Mouse (Mus musculus): ENCODE data around the gene Golph3l. TPM values are rescaled to one million over a fixed set of nuclear protein-coding genes. Genes with fewer than 3 reads are reported as not detected.

The Golph3l gene
- polyA plus RNA-seq, 1 experiment: 4.5 TPM

DNA sequence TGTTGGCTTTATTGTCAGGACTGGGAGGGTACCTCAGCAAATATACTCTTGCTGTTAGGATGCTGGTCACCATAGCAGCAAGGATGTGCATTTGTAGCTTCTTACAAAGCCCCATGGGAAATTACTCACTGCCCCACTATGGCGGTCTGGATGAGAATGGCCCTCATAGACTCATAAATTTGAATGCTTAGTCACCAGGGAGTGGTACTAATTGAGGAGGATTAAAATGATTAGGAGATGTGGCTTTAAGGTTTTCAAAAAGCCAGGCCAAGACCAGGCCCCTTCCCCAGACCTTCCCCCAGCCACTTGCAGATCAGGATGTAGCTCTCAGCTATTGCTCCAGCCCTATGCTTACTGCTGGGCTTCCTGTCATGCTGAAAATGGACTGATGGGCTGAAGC is 38.6 kb upstream of the Golph3l start:
- TF ChIP-seq USF1 (IDR thresholded peaks at IDR 0.05; ENCODE audit: low read depth): no peak
- TF ChIP-seq MYOG (IDR thresholded peaks at IDR 0.05; ENCODE audit: control insufficient read depth, extremely low read depth, insufficient read length): no peak
- no peak for TF ChIP-seq MYOD1 (IDR thresholded peaks at IDR 0.05; ENCODE audit: control insufficient read depth, insufficient read length, low read depth)
- TF ChIP-seq FOSL1 (IDR thresholded peaks at IDR 0.05; ENCODE audit: insufficient read depth, low read length, poor library complexity, severe bottlenecking): no peak
- no peak overlapping the region for H3K4me3 ChIP-seq (ENCODE audit: insufficient read depth, poor library complexity, severe bottlenecking)
- no peaks in the 10 kb centered on the region for H3K27me3 ChIP-seq (ENCODE audit: control insufficient read depth, insufficient read depth, insufficient read length)
- no peaks in the 10 kb centered on the region for H3K79me3 ChIP-seq (ENCODE audit: low read depth)
- H3K79me2 ChIP-seq (ENCODE audit: control insufficient read depth, insufficient read depth): no peaks in the 10 kb centered on the region
- no peaks in the 10 kb centered on the region for H3K36me3 ChIP-seq (ENCODE audit: control insufficient read depth, insufficient read depth)
- H3ac ChIP-seq (ENCODE audit: control insufficient read depth, insufficient read length, low read depth): no peak overlapping the region

DNA sequence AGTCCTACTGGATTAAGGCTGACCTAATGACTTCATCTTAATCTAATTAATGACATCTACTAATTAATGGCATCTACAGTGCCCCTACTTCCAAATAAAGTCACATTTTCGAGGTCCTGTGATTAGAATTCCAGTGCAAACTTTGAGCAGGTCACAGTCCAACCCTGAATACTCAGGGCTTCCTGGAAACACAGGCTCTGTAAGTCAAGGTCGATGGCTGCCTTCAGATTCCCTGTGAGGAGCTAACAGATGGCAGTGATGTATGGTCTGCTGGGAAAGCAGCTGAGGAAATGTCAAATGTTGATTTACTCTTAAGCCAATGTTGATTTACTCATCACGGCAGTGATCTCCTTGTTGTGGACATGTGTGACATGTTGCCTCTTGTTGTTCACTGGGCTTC is 34.7 kb upstream of the Golph3l start:
- Histone ChIP-seq H3ac (ENCODE audit: control insufficient read depth, insufficient read length, low read depth) (no peak overlapping the region), H3K36me3 (ENCODE audit: control insufficient read depth, insufficient read depth) (no peaks in the 10 kb centered on the region), H3K79me3 (ENCODE audit: low read depth) (no peaks in the 10 kb centered on the region), H3K79me2 (ENCODE audit: control insufficient read depth, insufficient read depth) (no peaks in the 10 kb centered on the region), H3K4me3 (ENCODE audit: insufficient read depth, poor library complexity, severe bottlenecking) (no peak overlapping the region), H3K27me3 (ENCODE audit: control insufficient read depth, insufficient read depth, insufficient read length) (no peaks in the 10 kb centered on the region)
- TF ChIP-seq MAX (IDR thresholded peaks at IDR 0.05) (no peak), MYOD1 (IDR thresholded peaks at IDR 0.05; ENCODE audit: control insufficient read depth, insufficient read length, low read depth) (no peak), CTCF (IDR thresholded peaks at IDR 0.05; ENCODE audit: control insufficient read depth, insufficient read depth, insufficient read length) (no peak), CEBPB (IDR thresholded peaks at IDR 0.05; ENCODE audit: low read depth) (no peak)

- Histone ChIP-seq H3K79me3 (ENCODE audit: low read depth) (no peaks in the 10 kb centered on the region), H3K36me3 (ENCODE audit: control insufficient read depth, insufficient read depth) (no peaks in the 10 kb centered on the region), H3K79me2 (ENCODE audit: control insufficient read depth, insufficient read depth) (no peaks in the 10 kb centered on the region), H3ac (ENCODE audit: control insufficient read depth, insufficient read length, low read depth) (no peak within 1 kb of the TSS), H3K27me3 (ENCODE audit: control insufficient read depth, insufficient read depth, insufficient read length) (no peaks in the 10 kb centered on the region), H3K4me3 (ENCODE audit: insufficient read depth, poor library complexity, severe bottlenecking) (no peak within 1 kb of the TSS)
- no peak for TF ChIP-seq FOSL1 (IDR thresholded peaks at IDR 0.05; ENCODE audit: insufficient read depth, low read length, poor library complexity, severe bottlenecking)
- TF ChIP-seq MYOD1 (IDR thresholded peaks at IDR 0.05; ENCODE audit: control insufficient read depth, insufficient read length, low read depth): no peak
- no peak for TF ChIP-seq CTCF (IDR thresholded peaks at IDR 0.05; ENCODE audit: control insufficient read depth, insufficient read depth, insufficient read length)
- TF ChIP-seq CEBPB (IDR thresholded peaks at IDR 0.05; ENCODE audit: low read depth): no peak
- no peak for TF ChIP-seq MAX (IDR thresholded peaks at IDR 0.05)
- no peak for TF ChIP-seq MYOG (IDR thresholded peaks at IDR 0.05; ENCODE audit: control insufficient read depth, extremely low read depth, insufficient read length)
- no peak for TF ChIP-seq USF1 (IDR thresholded peaks at IDR 0.05; ENCODE audit: low read depth)
Measured at GRCm38 (mm10) chr3:95559437-95559836, 29.3 kb upstream of the Golph3l start, which contains the start of gene Hormad1. Hormad1 (plus strand) TSS chr3:95559677.

- TF ChIP-seq CTCF (IDR thresholded peaks at IDR 0.05; ENCODE audit: control insufficient read depth, insufficient read depth, insufficient read length) (no peak), MYOD1 (IDR thresholded peaks at IDR 0.05; ENCODE audit: control insufficient read depth, insufficient read length, low read depth) (no peak), MAX (IDR thresholded peaks at IDR 0.05) (no peak), MYOG (IDR thresholded peaks at IDR 0.05; ENCODE audit: control insufficient read depth, extremely low read depth, insufficient read length) (no peak), FOSL1 (IDR thresholded peaks at IDR 0.05; ENCODE audit: insufficient read depth, low read length, poor library complexity, severe bottlenecking) (no peak), CEBPB (IDR thresholded peaks at IDR 0.05; ENCODE audit: low read depth) (no peak), USF1 (IDR thresholded peaks at IDR 0.05; ENCODE audit: low read depth) (no peak)
- no peak overlapping the region for H3K4me3 ChIP-seq (ENCODE audit: insufficient read depth, poor library complexity, severe bottlenecking)
- H3K79me3 ChIP-seq (ENCODE audit: low read depth): no peaks in the 10 kb centered on the region
- H3ac ChIP-seq (ENCODE audit: control insufficient read depth, insufficient read length, low read depth): no peak overlapping the region
- H3K27me3 ChIP-seq (ENCODE audit: control insufficient read depth, insufficient read depth, insufficient read length): no peaks in the 10 kb centered on the region
- no peaks in the 10 kb centered on the region for H3K79me2 ChIP-seq (ENCODE audit: control insufficient read depth, insufficient read depth)
- no peaks in the 10 kb centered on the region for H3K36me3 ChIP-seq (ENCODE audit: control insufficient read depth, insufficient read depth)
Measured at GRCm38 (mm10) chr3:95560738-95561137, 28.0 kb upstream of the Golph3l start.

- Histone ChIP-seq H3K27me3 (ENCODE audit: control insufficient read depth, insufficient read depth, insufficient read length) (no peaks in the 10 kb centered on the region), H3ac (ENCODE audit: control insufficient read depth, insufficient read length, low read depth) (no peak overlapping the region), H3K36me3 (ENCODE audit: control insufficient read depth, insufficient read depth) (no peaks in the 10 kb centered on the region), H3K79me3 (ENCODE audit: low read depth) (no peaks in the 10 kb centered on the region), H3K79me2 (ENCODE audit: control insufficient read depth, insufficient read depth) (no peaks in the 10 kb centered on the region), H3K4me3 (ENCODE audit: insufficient read depth, poor library complexity, severe bottlenecking) (no peak overlapping the region)
- no peak for TF ChIP-seq CTCF (IDR thresholded peaks at IDR 0.05; ENCODE audit: control insufficient read depth, insufficient read depth, insufficient read length)
- no peak for TF ChIP-seq FOSL1 (IDR thresholded peaks at IDR 0.05; ENCODE audit: insufficient read depth, low read length, poor library complexity, severe bottlenecking)
- no peak for TF ChIP-seq MYOD1 (IDR thresholded peaks at IDR 0.05; ENCODE audit: control insufficient read depth, insufficient read length, low read depth)
- TF ChIP-seq MYOG (IDR thresholded peaks at IDR 0.05; ENCODE audit: control insufficient read depth, extremely low read depth, insufficient read length): no peak
- TF ChIP-seq USF1 (IDR thresholded peaks at IDR 0.05; ENCODE audit: low read depth): no peak
- TF ChIP-seq MAX (IDR thresholded peaks at IDR 0.05): no peak
- TF ChIP-seq CEBPB (IDR thresholded peaks at IDR 0.05; ENCODE audit: low read depth): no peak
Measured at GRCm38 (mm10) chr3:95561826-95562225, 26.9 kb upstream of the Golph3l start.

DNA sequence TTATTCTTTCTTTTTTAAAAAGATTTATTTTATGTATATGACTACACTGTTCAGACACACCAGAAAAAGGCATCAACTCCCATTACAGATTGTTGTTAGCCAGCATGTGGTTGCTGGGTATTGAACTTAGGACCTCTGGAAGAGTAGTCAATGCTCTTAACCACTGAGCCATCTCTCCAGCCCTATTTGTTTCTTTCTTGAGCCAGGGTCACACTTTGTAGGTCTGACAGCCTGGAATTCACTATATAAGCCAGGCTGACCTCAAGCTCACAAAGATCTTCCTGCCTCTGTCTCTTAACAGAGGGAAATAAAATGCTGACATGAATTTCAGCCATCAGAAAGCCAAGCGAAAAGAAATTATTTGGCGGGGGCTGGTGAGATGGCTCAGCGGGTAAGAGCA is 19.1 kb upstream of the Golph3l start:
- H3K36me3 ChIP-seq (ENCODE audit: control insufficient read depth, insufficient read depth): no peaks in the 10 kb centered on the region
- H3K79me2 ChIP-seq (ENCODE audit: control insufficient read depth, insufficient read depth): no peaks in the 10 kb centered on the region
- TF ChIP-seq USF1 (IDR thresholded peaks at IDR 0.05; ENCODE audit: low read depth) (no peak), FOSL1 (IDR thresholded peaks at IDR 0.05; ENCODE audit: insufficient read depth, low read length, poor library complexity, severe bottlenecking) (no peak), MYOG (IDR thresholded peaks at IDR 0.05; ENCODE audit: control insufficient read depth, extremely low read depth, insufficient read length) (no peak), MYOD1 (IDR thresholded peaks at IDR 0.05; ENCODE audit: control insufficient read depth, insufficient read length, low read depth) (no peak), CEBPB (IDR thresholded peaks at IDR 0.05; ENCODE audit: low read depth) (no peak), MAX (IDR thresholded peaks at IDR 0.05) (no peak)

More for the DNA sequence above, 19.1 kb upstream of the Golph3l start:
- Histone ChIP-seq H3K4me3 (ENCODE audit: insufficient read depth, poor library complexity, severe bottlenecking) (no peak overlapping the region), H3K27me3 (ENCODE audit: control insufficient read depth, insufficient read depth, insufficient read length) (no peaks in the 10 kb centered on the region), H3K79me3 (ENCODE audit: low read depth) (no peaks in the 10 kb centered on the region), H3ac (ENCODE audit: control insufficient read depth, insufficient read length, low read depth) (no peak overlapping the region)

All from C2C12 (cell line).